Mouse (Mus musculus): ENCODE results near the gene Cilp2.

GRCm38 (mm10) chr8:69912478-69913074 lies 25.1 kb upstream of the Cilp2 start:
- no peak for TF ChIP-seq CTCF (IDR thresholded peaks at IDR 0.05; ENCODE audit: extremely low read depth, insufficient read depth, insufficient read length, insufficient replicate concordance)
- no peak for TF ChIP-seq POLR2A (IDR thresholded peaks at IDR 0.05; ENCODE audit: low read depth, low read length)

Data from spleen, adult 2 months (tissue).